Mouse (Mus musculus) myocyte (in vitro differentiated cells): ENCODE measurements around the gene Il1a. TPM values are rescaled to one million over a fixed set of nuclear protein-coding genes. Genes with fewer than 3 reads are reported as not detected.

Experiments used
- H3K27me3 ChIP-seq: one replicate; pipeline ENCODE4 v1.6.1; 2011; ENCODE audit not compliant: control insufficient read depth, insufficient read depth, insufficient read length
- H3K36me3 ChIP-seq: one replicate; pipeline ENCODE4 v1.6.1; 2011; ENCODE audit not compliant: control insufficient read depth, insufficient read depth
- H3K4me2 ChIP-seq: one replicate; pipeline ENCODE4 v1.6.1; 2011; ENCODE audit warnings: low read depth, control low read depth
- H3K4me3 ChIP-seq: one replicate; pipeline ENCODE4 v1.5.1; 2011; ENCODE audit warnings: mild to moderate bottlenecking, control low read depth, moderate library complexity
- H3K79me2 ChIP-seq: one replicate; pipeline ENCODE4 v1.6.1; 2011; ENCODE audit not compliant: control insufficient read depth, insufficient read depth
- H3ac ChIP-seq: one replicate; pipeline ENCODE4 v1.6.1; 2011; ENCODE audit not compliant: control insufficient read depth, insufficient read length
- CEBPB ChIP-seq: IDR thresholded peaks from 2 replicates; pipeline ENCODE4 v1.6.1; 2011; ENCODE audit warnings: mild to moderate bottlenecking, moderate library complexity; ENCODE audit not compliant: poor library complexity, insufficient read depth, severe bottlenecking
- E2F4 ChIP-seq: IDR thresholded peaks from one replicate; pipeline ENCODE4 v1.6.1; 2011; ENCODE audit warnings: mild to moderate bottlenecking, control low read depth, moderate library complexity; ENCODE audit not compliant: insufficient read depth
- MAX ChIP-seq: IDR thresholded peaks from one replicate; pipeline ENCODE4 v1.6.1; 2011; ENCODE audit warnings: low read depth, mild to moderate bottlenecking, control low read depth
- MYOD1 ChIP-seq, 3 experiments: IDR thresholded peaks; one replicate each; pipeline ENCODE4 v1.6.1; 2011; ENCODE audit warnings: control low read depth in 2 of 3, low read depth in 2 of 3, mild to moderate bottlenecking in 2 of 3, moderate library complexity in 1 of 3; ENCODE audit not compliant: insufficient read length in 2 of 3, control insufficient read depth in 1 of 3
- MYOG ChIP-seq, 3 experiments: IDR thresholded peaks; one replicate each; pipeline ENCODE4 v1.6.1; 2011; ENCODE audit warnings: control low read depth in 2 of 3, low read depth in 2 of 3, mild to moderate bottlenecking in 2 of 3; ENCODE audit not compliant: insufficient read length in 2 of 3, control insufficient read depth in 1 of 3, insufficient read depth in 1 of 3
- POLR2A ChIP-seq: IDR thresholded peaks from one replicate; pipeline ENCODE4 v1.6.1; 2011; ENCODE audit warnings: low read depth, mild to moderate bottlenecking, control low read depth, moderate library complexity; ENCODE audit not compliant: insufficient read length
- POLR2AphosphoS2 ChIP-seq: IDR thresholded peaks from one replicate; pipeline ENCODE4 v1.6.1; 2011; ENCODE audit warnings: low read depth, control low read depth; ENCODE audit not compliant: insufficient read length
- REST ChIP-seq: IDR thresholded peaks from one replicate; pipeline ENCODE4 v1.6.1; 2011; ENCODE audit warnings: mild to moderate bottlenecking, control low read depth, moderate library complexity; ENCODE audit not compliant: insufficient read depth, insufficient read length
- SRF ChIP-seq: IDR thresholded peaks from one replicate; pipeline ENCODE4 v1.6.1; 2011; ENCODE audit warnings: low read depth; ENCODE audit not compliant: control insufficient read depth, insufficient read length
- TCF12 ChIP-seq: IDR thresholded peaks from one replicate; pipeline ENCODE4 v1.6.1; 2011; ENCODE audit warnings: mild to moderate bottlenecking, control low read depth; ENCODE audit not compliant: poor library complexity, insufficient read depth, severe bottlenecking
- TCF3 ChIP-seq: IDR thresholded peaks from one replicate; pipeline ENCODE4 v1.6.1; 2011; ENCODE audit warnings: low read depth, control low read depth; ENCODE audit not compliant: insufficient read length
- USF1 ChIP-seq: IDR thresholded peaks from one replicate; pipeline ENCODE4 v1.6.1; 2011; ENCODE audit warnings: low read depth, mild to moderate bottlenecking, control low read depth, moderate library complexity
- polyA plus RNA-seq: library from polyadenylated mRNA; unstranded; fragments of >200 nt; fragmentation: generic; extraction: Trizol; gene quantifications from one replicate; pipeline ENCODE4 v1.2.1, GENCODE M21; 2012; ENCODE audit warnings: missing spikeins

Il1a gene
- polyA plus RNA-seq, 1 experiment = not detected

DNA sequence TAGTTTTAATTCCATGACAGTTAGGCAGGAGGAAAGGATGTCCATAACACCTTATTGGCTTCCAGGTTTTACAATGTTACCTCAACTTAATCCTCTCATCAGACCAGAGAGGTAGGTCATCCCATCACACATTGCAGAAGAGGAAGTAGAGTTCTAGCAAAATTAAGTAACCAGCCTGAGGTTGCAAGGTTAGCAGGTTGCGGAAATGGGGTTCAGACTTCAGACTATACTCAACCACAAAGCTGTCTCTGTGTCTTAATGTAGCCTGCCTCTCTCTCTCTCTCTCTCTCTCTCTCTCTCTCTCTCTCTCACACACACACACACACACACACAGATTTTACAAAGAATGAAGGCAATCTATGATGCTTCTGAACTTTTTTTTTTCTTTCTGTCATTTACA lies 4.2 kb upstream of the Il1a start:
- Histone ChIP-seq H3K4me2 (no peak overlapping the region), H3K4me3 (no peak overlapping the region), H3K79me2 (no peaks in the 10 kb centered on the region), H3K36me3 (no peaks in the 10 kb centered on the region), H3ac (no peak overlapping the region), H3K27me3 (no peaks in the 10 kb centered on the region)
- TF ChIP-seq SRF (no peak), CEBPB (no peak), MYOG (IDR thresholded peaks at IDR 0.05; ENCODE audit: control insufficient read depth in 1 of 3, insufficient read depth in 1 of 3, insufficient read length in 2 of 3, low read depth in 2 of 3) (no peak), POLR2A (no peak), REST (no peak), POLR2AphosphoS2 (no peak), TCF12 (no peak), MYOD1 (IDR thresholded peaks at IDR 0.05; ENCODE audit: control insufficient read depth in 1 of 3, insufficient read length in 2 of 3, low read depth in 2 of 3) (no peak), TCF3 (no peak), E2F4 (no peak), USF1 (no peak), MAX (no peak)

DNA sequence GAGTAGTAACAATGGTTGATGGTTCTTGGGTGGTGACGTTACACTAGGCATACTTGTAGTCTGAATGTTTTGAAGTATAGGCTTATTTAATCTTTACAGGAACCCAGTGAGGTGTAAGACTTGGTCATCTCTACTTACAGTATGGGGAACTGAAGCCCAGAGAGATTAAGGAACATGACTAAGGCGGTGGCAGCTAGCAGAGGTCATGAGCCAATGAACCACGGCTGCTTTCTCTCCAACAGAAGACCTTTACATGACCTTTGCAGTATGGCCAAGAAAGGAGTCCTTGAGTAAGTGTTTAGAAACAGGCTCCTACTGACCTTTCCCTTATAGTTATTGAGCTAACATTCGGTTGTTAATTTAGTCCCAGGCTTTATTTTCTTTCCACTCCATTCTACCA lies 3.8 kb downstream of the Il1a start:
- H3K27me3 ChIP-seq = no peaks in the 10 kb centered on the region
- H3ac ChIP-seq = no peak overlapping the region
- no peak overlapping the region for H3K4me2 ChIP-seq
- H3K4me3 ChIP-seq = no peak overlapping the region
- H3K36me3 ChIP-seq = no peaks in the 10 kb centered on the region
- TF ChIP-seq MYOD1 (IDR thresholded peaks at IDR 0.05; ENCODE audit: control insufficient read depth in 1 of 3, insufficient read length in 2 of 3, low read depth in 2 of 3) (no peak), TCF3 (no peak), POLR2A (no peak), POLR2AphosphoS2 (no peak), MYOG (IDR thresholded peaks at IDR 0.05; ENCODE audit: control insufficient read depth in 1 of 3, insufficient read depth in 1 of 3, insufficient read length in 2 of 3, low read depth in 2 of 3) (no peak), USF1 (no peak), REST (no peak)
- no peaks in the 10 kb centered on the region for H3K79me2 ChIP-seq

DNA sequence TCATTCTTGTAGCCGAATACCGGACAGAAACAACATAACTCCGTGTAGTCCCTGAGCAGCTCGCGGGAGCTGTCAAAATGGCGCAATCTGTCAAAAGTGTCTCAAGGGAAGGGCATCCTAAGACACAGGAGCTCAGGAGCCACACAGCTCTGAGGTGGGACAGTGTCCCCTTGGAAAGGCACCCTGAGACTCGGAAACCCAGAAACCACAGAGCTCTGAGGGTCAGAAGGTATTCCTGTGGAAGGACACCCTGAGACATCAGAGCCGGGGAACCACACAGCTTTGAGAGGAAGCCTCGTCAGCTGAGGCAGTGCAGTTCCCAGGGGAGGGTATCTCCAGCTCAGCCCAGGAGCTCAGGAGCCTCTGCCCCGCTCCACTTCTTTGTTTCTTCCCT lies 12.2 kb downstream of the Il1a start:
- Histone ChIP-seq H3K4me2 (peak overlapping the region; percentile 90), H3K4me3 (peak overlapping the region; percentile 75), H3K27me3 (no peaks in the 10 kb centered on the region), H3ac (peak overlapping the region; percentile 26), H3K36me3 (no peaks in the 10 kb centered on the region), H3K79me2 (peaks cover 32% of the 10 kb centered on the region)
- no peak for TF ChIP-seq POLR2AphosphoS2
- 0 out of 2 replicates have a peak, but pooled peaks have one; percentile 37 for TF ChIP-seq CEBPB

DNA sequence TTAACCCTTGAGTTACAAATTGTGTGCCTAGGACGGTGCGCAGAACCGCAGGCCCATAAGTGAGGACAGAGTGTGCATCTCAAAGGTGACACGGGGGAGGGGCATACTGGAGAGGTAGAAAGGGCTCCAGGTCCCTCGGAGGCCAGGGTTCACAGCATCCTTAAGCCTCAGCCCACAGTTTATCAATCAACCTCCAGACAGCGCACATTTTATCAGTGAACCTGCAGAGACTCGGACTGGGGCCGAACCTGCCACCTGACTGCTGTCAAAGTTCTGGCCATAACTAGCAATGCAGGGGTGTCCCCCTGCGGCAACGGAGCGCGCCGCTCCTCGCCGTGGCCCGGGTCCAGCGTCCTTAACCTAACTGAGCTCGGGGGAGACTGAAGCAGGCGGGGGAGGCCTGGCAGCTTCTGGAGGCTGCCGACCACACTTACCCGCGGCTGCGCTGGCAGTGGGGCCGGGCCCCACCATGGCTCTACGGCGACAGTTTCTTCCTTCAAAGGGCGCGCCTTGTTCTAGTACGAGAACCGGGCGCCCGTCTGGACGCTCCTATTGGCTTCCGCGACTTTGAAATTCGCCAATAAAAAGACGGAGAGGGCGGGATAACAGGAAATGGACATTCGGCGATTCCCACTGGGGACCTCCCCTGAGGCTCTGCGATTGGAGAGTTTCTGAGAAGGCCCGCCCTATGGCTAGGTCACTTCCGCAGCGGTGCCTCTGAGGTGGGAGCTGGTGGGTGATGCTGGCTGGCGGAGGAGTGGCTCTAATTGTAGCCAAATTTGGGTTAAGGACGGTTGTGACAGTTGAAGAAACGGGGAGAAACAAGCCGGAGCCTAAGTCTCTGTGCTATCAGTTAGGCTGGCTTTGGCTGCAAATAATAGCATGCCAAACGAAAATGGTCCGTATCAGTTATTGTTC lies 12.8 kb downstream of the Il1a start, which contains the start of gene Ckap2l:
Gene Ckap2l, minus strand, starts transcription at position 542 of the 918 bp plus-strand sequence.
- no peaks in the 10 kb centered on the region for H3K36me3 ChIP-seq
- peak within 1 kb of the TSS; percentile 26 for H3ac ChIP-seq
- peaks cover 36% of the 10 kb centered on the region for H3K79me2 ChIP-seq
- no peaks in the 10 kb centered on the region for H3K27me3 ChIP-seq
- peak within 1 kb of the TSS; percentile 75 for H3K4me3 ChIP-seq
- peak within 1 kb of the TSS; percentile 90 for H3K4me2 ChIP-seq
- TF ChIP-seq E2F4 (peak; percentile 97), MYOG (IDR thresholded peaks at IDR 0.05; ENCODE audit: control insufficient read depth in 1 of 3, insufficient read depth in 1 of 3, insufficient read length in 2 of 3, low read depth in 2 of 3) (no peak), MYOD1 (IDR thresholded peaks at IDR 0.05; ENCODE audit: control insufficient read depth in 1 of 3, insufficient read length in 2 of 3, low read depth in 2 of 3) (no peak), POLR2AphosphoS2 (peak; percentile 25), POLR2A (peak; percentile 59), SRF (peak; percentile 87)

DNA sequence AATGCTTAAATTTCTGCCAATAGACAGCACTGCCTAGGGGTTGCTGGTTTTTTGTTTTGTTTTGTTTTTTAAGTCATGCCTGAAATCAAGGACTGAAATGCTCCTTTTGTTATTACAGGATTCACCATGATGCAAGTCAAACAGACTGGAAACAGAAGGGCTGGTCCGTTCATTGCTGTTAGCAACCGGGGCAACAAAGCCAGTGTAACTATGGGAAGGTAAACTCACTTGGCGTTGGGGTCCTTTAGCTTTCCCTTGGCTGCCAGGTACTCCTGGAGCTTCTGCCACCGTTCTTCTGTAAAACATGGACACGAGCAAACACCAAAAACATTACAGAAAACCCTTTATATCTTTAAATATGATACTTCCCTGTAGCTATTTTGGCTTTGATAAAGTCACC lies 13.7 kb downstream of the Il1a start:
- peak overlapping the region; percentile 58 for H3K4me2 ChIP-seq
- peaks cover 1% of the 10 kb centered on the region for H3K36me3 ChIP-seq
- H3ac ChIP-seq = peak overlapping the region; percentile 26
- TF ChIP-seq MYOG (IDR thresholded peaks at IDR 0.05; ENCODE audit: control insufficient read depth in 1 of 3, insufficient read depth in 1 of 3, insufficient read length in 2 of 3, low read depth in 2 of 3) = no peak
- no peak for TF ChIP-seq MYOD1 (IDR thresholded peaks at IDR 0.05; ENCODE audit: control insufficient read depth in 1 of 3, insufficient read length in 2 of 3, low read depth in 2 of 3)
- no peak for TF ChIP-seq E2F4
- peak overlapping the region; percentile 75 for H3K4me3 ChIP-seq
- no peaks in the 10 kb centered on the region for H3K27me3 ChIP-seq
- H3K79me2 ChIP-seq = peaks cover 36% of the 10 kb centered on the region
